Mouse (Mus musculus) thymus, adult 2 months (tissue): ENCODE results near the gene Sympk.

ENCODE experiments used
- CTCF ChIP-seq: fragments of 200-500 bp; IDR thresholded peaks from 2 replicates; pipeline ENCODE4 v1.5.1; 2012; ENCODE audit warnings: mild to moderate bottlenecking, control low read depth, low read length, moderate library complexity, borderline replicate concordance; ENCODE audit not compliant: control insufficient read depth, poor library complexity, insufficient read depth; ENCODE audit errors: extremely low read depth
- POLR2A ChIP-seq: fragments of 200-500 bp; IDR thresholded peaks from 2 replicates; pipeline ENCODE4 v1.6.1; 2012; ENCODE audit warnings: mild to moderate bottlenecking, low read length, control low read depth, moderate library complexity; ENCODE audit not compliant: control insufficient read depth, poor library complexity, insufficient read depth; ENCODE audit errors: extremely low read depth

GRCm38 (mm10) chr7:18998835-18999234 is 25.3 kb upstream of the Sympk start:
- TF ChIP-seq POLR2A (no peak), CTCF (no peak)
